Mouse (Mus musculus): ENCODE measurements around the gene Rgs6. TPM values are rescaled to one million over a fixed set of nuclear protein-coding genes. Genes with fewer than 3 reads are reported as not detected.

Rgs6 gene
- polyA plus RNA-seq, 1 experiment from 2014 or later = 0.70 TPM

- no peak overlapping the region for H3K4me2 ChIP-seq (ENCODE audit: low read depth, low read length)
- H3K27me3 ChIP-seq (ENCODE audit: control insufficient read depth, insufficient read depth, low read length) = no peaks in the 10 kb centered on the region
- no peak overlapping the region for H3K27ac ChIP-seq (replicated peaks; ENCODE audit: low read depth, low read length)
- no peak overlapping the region for H3K4me3 ChIP-seq (ENCODE audit: low read depth, low read length)
- ATAC-seq (replicated peaks; ENCODE audit: insufficient number of reproducible peaks, low FRiP score, low TSS enrichment, low read depth) (no peak), DNase-seq (ENCODE audit: low spot score) (no peak)
- WGBS = 77% methylated on average over 7 of the region's 7 CpGs
- no peak overlapping the region for H3K9ac ChIP-seq (replicated peaks; ENCODE audit: low read length)
- no peaks in the 10 kb centered on the region for H3K4me1 ChIP-seq (ENCODE audit: control insufficient read depth, insufficient read depth, low read length)
- H3K9me3 ChIP-seq (replicated peaks; ENCODE audit: control insufficient read depth, low read length) = no peaks in the 10 kb centered on the region
- H3K36me3 ChIP-seq (replicated peaks; ENCODE audit: control insufficient read depth, insufficient read depth, low read depth, low read length) = no peaks in the 10 kb centered on the region
Measured at GRCm38 (mm10) chr12:82664598-82664997, 76.5 kb downstream of the Rgs6 start.

GRCm38 (mm10) chr12:82667441-82667840 lies 79.3 kb downstream of the Rgs6 start:
- Histone ChIP-seq H3K4me2 (ENCODE audit: low read depth, low read length) (no peak overlapping the region), H3K27ac (replicated peaks; ENCODE audit: low read depth, low read length) (no peak overlapping the region), H3K9me3 (replicated peaks; ENCODE audit: control insufficient read depth, low read length) (no peaks in the 10 kb centered on the region), H3K27me3 (ENCODE audit: control insufficient read depth, insufficient read depth, low read length) (no peaks in the 10 kb centered on the region), H3K36me3 (replicated peaks; ENCODE audit: control insufficient read depth, insufficient read depth, low read depth, low read length) (no peaks in the 10 kb centered on the region), H3K9ac (replicated peaks; ENCODE audit: low read length) (no peak overlapping the region), H3K4me1 (ENCODE audit: control insufficient read depth, insufficient read depth, low read length) (no peaks in the 10 kb centered on the region), H3K4me3 (ENCODE audit: low read depth, low read length) (no peak overlapping the region)
- DNase-seq (ENCODE audit: low spot score) (no peak), ATAC-seq (replicated peaks; ENCODE audit: insufficient number of reproducible peaks, low FRiP score, low TSS enrichment, low read depth) (no peak)
- WGBS = 82% methylated on average over 3 of the region's 3 CpGs

- H3K4me1 ChIP-seq (ENCODE audit: control insufficient read depth, insufficient read depth, low read length) = no peaks in the 10 kb centered on the region
- no peak for DNase-seq (ENCODE audit: low spot score)
- no peak overlapping the region for H3K4me3 ChIP-seq (ENCODE audit: low read depth, low read length)
- no peak overlapping the region for H3K27ac ChIP-seq (replicated peaks; ENCODE audit: low read depth, low read length)
- no peak for ATAC-seq (replicated peaks; ENCODE audit: insufficient number of reproducible peaks, low FRiP score, low TSS enrichment, low read depth)
- no peaks in the 10 kb centered on the region for H3K27me3 ChIP-seq (ENCODE audit: control insufficient read depth, insufficient read depth, low read length)
- H3K4me2 ChIP-seq (ENCODE audit: low read depth, low read length) = no peak overlapping the region
- H3K9ac ChIP-seq (replicated peaks; ENCODE audit: low read length) = no peak overlapping the region
- WGBS = 82% methylated on average over 4 of the region's 4 CpGs
- no peaks in the 10 kb centered on the region for H3K9me3 ChIP-seq (replicated peaks; ENCODE audit: control insufficient read depth, low read length)
- H3K36me3 ChIP-seq (replicated peaks; ENCODE audit: control insufficient read depth, insufficient read depth, low read depth, low read length) = no peaks in the 10 kb centered on the region
Measured at GRCm38 (mm10) chr12:82670201-82670737, 82.2 kb downstream of the Rgs6 start.

- no peaks in the 10 kb centered on the region for H3K27me3 ChIP-seq (ENCODE audit: control insufficient read depth, insufficient read depth, low read length)
- H3K9ac ChIP-seq (replicated peaks; ENCODE audit: low read length) = no peak overlapping the region
- ATAC-seq (replicated peaks; ENCODE audit: insufficient number of reproducible peaks, low FRiP score, low TSS enrichment, low read depth) (no peak), DNase-seq (ENCODE audit: low spot score) (no peak)
- H3K9me3 ChIP-seq (replicated peaks; ENCODE audit: control insufficient read depth, low read length) = no peaks in the 10 kb centered on the region
- no peaks in the 10 kb centered on the region for H3K36me3 ChIP-seq (replicated peaks; ENCODE audit: control insufficient read depth, insufficient read depth, low read depth, low read length)
- H3K4me1 ChIP-seq (ENCODE audit: control insufficient read depth, insufficient read depth, low read length) = no peaks in the 10 kb centered on the region
- H3K27ac ChIP-seq (replicated peaks; ENCODE audit: low read depth, low read length) = no peak overlapping the region
- WGBS = 90% methylated on average over 5 of the region's 5 CpGs
- H3K4me3 ChIP-seq (ENCODE audit: low read depth, low read length) = no peak overlapping the region
- H3K4me2 ChIP-seq (ENCODE audit: low read depth, low read length) = no peak overlapping the region
Measured at GRCm38 (mm10) chr12:82671591-82671990, 83.5 kb downstream of the Rgs6 start.

- Histone ChIP-seq H3K9ac (replicated peaks; ENCODE audit: low read length) (no peak overlapping the region), H3K4me2 (ENCODE audit: low read depth, low read length) (no peak overlapping the region), H3K27ac (replicated peaks; ENCODE audit: low read depth, low read length) (no peak overlapping the region), H3K27me3 (ENCODE audit: control insufficient read depth, insufficient read depth, low read length) (no peaks in the 10 kb centered on the region), H3K36me3 (replicated peaks; ENCODE audit: control insufficient read depth, insufficient read depth, low read depth, low read length) (no peaks in the 10 kb centered on the region), H3K9me3 (replicated peaks; ENCODE audit: control insufficient read depth, low read length) (no peaks in the 10 kb centered on the region), H3K4me1 (ENCODE audit: control insufficient read depth, insufficient read depth, low read length) (no peaks in the 10 kb centered on the region), H3K4me3 (ENCODE audit: low read depth, low read length) (no peak overlapping the region)
- no peak for ATAC-seq (replicated peaks; ENCODE audit: insufficient number of reproducible peaks, low FRiP score, low TSS enrichment, low read depth)
- no peak for DNase-seq (ENCODE audit: low spot score)
- WGBS = 55% methylated on average over 4 of the region's 4 CpGs
Measured at GRCm38 (mm10) chr12:82675137-82675536, 87.0 kb downstream of the Rgs6 start.

- Histone ChIP-seq H3K36me3 (replicated peaks; ENCODE audit: control insufficient read depth, insufficient read depth, low read depth, low read length) (no peaks in the 10 kb centered on the region), H3K4me1 (ENCODE audit: control insufficient read depth, insufficient read depth, low read length) (no peaks in the 10 kb centered on the region), H3K27me3 (ENCODE audit: control insufficient read depth, insufficient read depth, low read length) (no peaks in the 10 kb centered on the region), H3K4me2 (ENCODE audit: low read depth, low read length) (no peak overlapping the region), H3K4me3 (ENCODE audit: low read depth, low read length) (no peak overlapping the region), H3K27ac (replicated peaks; ENCODE audit: low read depth, low read length) (no peak overlapping the region), H3K9ac (replicated peaks; ENCODE audit: low read length) (no peak overlapping the region), H3K9me3 (replicated peaks; ENCODE audit: control insufficient read depth, low read length) (no peaks in the 10 kb centered on the region)
- no peak for ATAC-seq (replicated peaks; ENCODE audit: insufficient number of reproducible peaks, low FRiP score, low TSS enrichment, low read depth)
- DNase-seq (ENCODE audit: low spot score) = no peak
- WGBS = 91% methylated on average over 2 of the region's 2 CpGs
Measured at GRCm38 (mm10) chr12:82687015-82687414, 98.9 kb downstream of the Rgs6 start.

- Histone ChIP-seq H3K9me3 (replicated peaks; ENCODE audit: control insufficient read depth, low read length) (no peaks in the 10 kb centered on the region), H3K9ac (replicated peaks; ENCODE audit: low read length) (no peak overlapping the region), H3K4me2 (ENCODE audit: low read depth, low read length) (no peak overlapping the region), H3K36me3 (replicated peaks; ENCODE audit: control insufficient read depth, insufficient read depth, low read depth, low read length) (no peaks in the 10 kb centered on the region), H3K4me1 (ENCODE audit: control insufficient read depth, insufficient read depth, low read length) (no peaks in the 10 kb centered on the region), H3K27me3 (ENCODE audit: control insufficient read depth, insufficient read depth, low read length) (no peaks in the 10 kb centered on the region), H3K27ac (replicated peaks; ENCODE audit: low read depth, low read length) (no peak overlapping the region), H3K4me3 (ENCODE audit: low read depth, low read length) (no peak overlapping the region)
- no peak for DNase-seq (ENCODE audit: low spot score)
- no peak for ATAC-seq (replicated peaks; ENCODE audit: insufficient number of reproducible peaks, low FRiP score, low TSS enrichment, low read depth)
- WGBS = 77% methylated on average over 12 of the region's 12 CpGs
Measured at GRCm38 (mm10) chr12:82698886-82699527, 110.9 kb downstream of the Rgs6 start.

- Histone ChIP-seq H3K4me3 (ENCODE audit: low read depth, low read length) (no peak overlapping the region), H3K27ac (replicated peaks; ENCODE audit: low read depth, low read length) (no peak overlapping the region), H3K36me3 (replicated peaks; ENCODE audit: control insufficient read depth, insufficient read depth, low read depth, low read length) (no peaks in the 10 kb centered on the region), H3K27me3 (ENCODE audit: control insufficient read depth, insufficient read depth, low read length) (no peaks in the 10 kb centered on the region), H3K9ac (replicated peaks; ENCODE audit: low read length) (no peak overlapping the region), H3K4me2 (ENCODE audit: low read depth, low read length) (no peak overlapping the region), H3K4me1 (ENCODE audit: control insufficient read depth, insufficient read depth, low read length) (no peaks in the 10 kb centered on the region), H3K9me3 (replicated peaks; ENCODE audit: control insufficient read depth, low read length) (no peaks in the 10 kb centered on the region)
- 93% methylated on average over 3 of the region's 3 CpGs for WGBS
- DNase-seq (ENCODE audit: low spot score) (no peak), ATAC-seq (replicated peaks; ENCODE audit: insufficient number of reproducible peaks, low FRiP score, low TSS enrichment, low read depth) (no peak)
Measured at GRCm38 (mm10) chr12:82699528-82699905, 111.4 kb downstream of the Rgs6 start.
